Mouse (Mus musculus) intestine, postnatal 0 days (tissue): ENCODE data around the gene Cyb561d1. TPM values are rescaled to one million over a fixed set of nuclear protein-coding genes. Genes with fewer than 3 reads are reported as not detected.
"Not testable (repeated sequence)": the region's sequence is repeated elsewhere in the genome, so short reads cannot be mapped to it uniquely, and the experiment has no call there.

ENCODE experiments used
- ATAC-seq: fragments of 200-750 bp; cut with Nextera tagmentation; 2 replicates; pipeline ENCODE4 v1.8.0; 2017; ENCODE audit warnings: mild to moderate bottlenecking, moderate TSS enrichment, moderate library complexity
- H3K27ac ChIP-seq: fragments of 300-500 bp; sonication (generic); 2 replicates; pipeline ENCODE4 v1.5.1; 2014; ENCODE audit warnings: mild to moderate bottlenecking, low read depth, low read length, moderate library complexity
- H3K27me3 ChIP-seq: fragments of 300-500 bp; sonication (generic); replicated peaks from 2 replicates; pipeline ENCODE4 v1.6.1; 2014; ENCODE audit warnings: low read length, mixed read lengths; ENCODE audit not compliant: control insufficient read depth, insufficient read depth
- H3K36me3 ChIP-seq: fragments of 300-500 bp; sonication (generic); 2 replicates; pipeline ENCODE4 v1.6.1; 2014; ENCODE audit warnings: mild to moderate bottlenecking, moderate library complexity; ENCODE audit not compliant: control insufficient read depth, insufficient read depth
- H3K4me1 ChIP-seq: fragments of 300-500 bp; sonication (generic); replicated peaks from 2 replicates; pipeline ENCODE4 v1.6.1; 2014; ENCODE audit warnings: antibody characterized with exemption, low read length, mixed read lengths; ENCODE audit not compliant: control insufficient read depth, insufficient read depth
- H3K4me2 ChIP-seq: fragments of 300-500 bp; sonication (generic); replicated peaks from 2 replicates; pipeline ENCODE4 v1.6.1; 2014; ENCODE audit warnings: low read depth, mild to moderate bottlenecking, moderate library complexity
- H3K4me3 ChIP-seq: fragments of 300-500 bp; sonication (generic); 2 replicates; pipeline ENCODE4 v1.5.1; 2014; ENCODE audit warnings: low read depth, low read length
- H3K9ac ChIP-seq: fragments of 300-500 bp; sonication (generic); 2 replicates; pipeline ENCODE4 v1.6.1; 2014; ENCODE audit warnings: mild to moderate bottlenecking, low read depth, low read length
- H3K9me3 ChIP-seq: fragments of 300-500 bp; sonication (generic); 2 replicates; pipeline ENCODE4 v1.6.1; 2016; ENCODE audit warnings: mixed run types; ENCODE audit not compliant: control insufficient read depth
- CTCF ChIP-seq: sonication (generic); IDR thresholded peaks from 2 replicates; pipeline ENCODE4 v1.5.1; 2016; ENCODE audit warnings: low read depth, mild to moderate bottlenecking, control low read depth, antibody characterized with exemption, moderate library complexity
- WGBS: fragments of 180-500 bp; shearing (Covaris S2); extraction: QIAGEN DNeasy Blood & Tissue Kit; methylation state at CpG from one replicate; pipeline ENCODE4 v1.1.7; 2014; 5-methylcytosine and 5-hydroxymethylcytosine counted together
- polyA plus RNA-seq: library from polyadenylated mRNA; unstranded; fragments of >200 nt; fragmentation: Nextera tagmentation; extraction: Ambion mirVana; gene quantifications from 2 replicates; pipeline ENCODE4 v1.2.1, GENCODE M21; 2015

Cyb561d1 gene
- polyA plus RNA-seq, result 6.3 and 6.7 TPM in 2 replicates

- peak within 1 kb of the TSS; percentile 71 for H3K4me3 ChIP-seq
- H3K9me3 ChIP-seq, result no peaks in the 10 kb centered on the region
- H3K27ac ChIP-seq, result peak within 1 kb of the TSS; percentile 94
- no peaks in the 10 kb centered on the region for H3K4me1 ChIP-seq
- WGBS, result 2% methylated on average over 44 of the region's 44 CpGs
- H3K9ac ChIP-seq, result peak within 1 kb of the TSS; percentile 70
- peak; percentile 93 for ATAC-seq
- H3K36me3 ChIP-seq, result peaks cover 24% of the 10 kb centered on the region; the same call in 1 of the 2 replicates
- no peaks in the 10 kb centered on the region for H3K27me3 ChIP-seq
- TF ChIP-seq CTCF, result peak; percentile 87
- peak within 1 kb of the TSS; percentile 69 for H3K4me2 ChIP-seq
Measured at GRCm38 (mm10) chr3:108200329-108201323, at the start of gene Cyb561d1. Gene Cyb561d1 (minus strand): TSS chr3:108201212.

GRCm38 (mm10) chr3:108246857-108247256 lies 45.8 kb upstream of the Cyb561d1 start:
- Histone ChIP-seq H3K36me3 (no peaks in the 10 kb centered on the region), H3K4me2 (no peak overlapping the region), H3K27ac (no peak overlapping the region), H3K4me1 (no peaks in the 10 kb centered on the region), H3K27me3 (no peaks in the 10 kb centered on the region), H3K4me3 (no peak overlapping the region), H3K9ac (no peak overlapping the region), H3K9me3 (no peaks in the 10 kb centered on the region)
- no peak for ATAC-seq
- 77% methylated on average over 2 of the region's 2 CpGs for WGBS
- no peak for TF ChIP-seq CTCF

- Histone ChIP-seq H3K9me3 (no peaks in the 10 kb centered on the region), H3K36me3 (no peaks in the 10 kb centered on the region), H3K4me1 (no peaks in the 10 kb centered on the region), H3K27me3 (no peaks in the 10 kb centered on the region), H3K4me2 (no peak overlapping the region), H3K27ac (no peak overlapping the region), H3K4me3 (no peak overlapping the region), H3K9ac (no peak overlapping the region)
- ATAC-seq, result no peak
- no peak for TF ChIP-seq CTCF
- WGBS, result 90% methylated on average over 3 of the region's 3 CpGs
Measured at GRCm38 (mm10) chr3:108241243-108241839, 40.3 kb upstream of the Cyb561d1 start.

GRCm38 (mm10) chr3:108237474-108238102 lies 36.6 kb upstream of the Cyb561d1 start:
- not testable (repeated sequence) for H3K4me3 ChIP-seq, H3K27ac ChIP-seq, H3K36me3 ChIP-seq, H3K4me1 ChIP-seq, ATAC-seq, H3K4me2 ChIP-seq, H3K9me3 ChIP-seq, H3K27me3 ChIP-seq, H3K9ac ChIP-seq
- 86% methylated on average over 4 of the region's 4 CpGs for WGBS
- peak; percentile 44; the same call in 1 of the 2 replicates for TF ChIP-seq CTCF

GRCm38 (mm10) chr3:108231646-108232045 lies 30.6 kb upstream of the Cyb561d1 start:
- H3K9ac ChIP-seq, result no peak overlapping the region
- no peaks in the 10 kb centered on the region for H3K9me3 ChIP-seq
- no peaks in the 10 kb centered on the region; the same call in 1 of the 2 replicates for H3K4me1 ChIP-seq
- H3K4me2 ChIP-seq, result no peak overlapping the region
- no peak for ATAC-seq
- WGBS, result 64% methylated on average over 4 of the region's 4 CpGs
- no peak for TF ChIP-seq CTCF
- no peak overlapping the region for H3K27ac ChIP-seq
- H3K27me3 ChIP-seq, result no peaks in the 10 kb centered on the region; the same call in 1 of the 2 replicates
- no peak overlapping the region for H3K4me3 ChIP-seq
- H3K36me3 ChIP-seq, result no peaks in the 10 kb centered on the region

GRCm38 (mm10) chr3:108227521-108227920 lies 26.5 kb upstream of the Cyb561d1 start:
- H3K4me1 ChIP-seq, result no peaks in the 10 kb centered on the region; the same call in 1 of the 2 replicates
- no peaks in the 10 kb centered on the region for H3K36me3 ChIP-seq
- H3K27ac ChIP-seq, result no peak overlapping the region
- 78% methylated on average over 2 of the region's 2 CpGs for WGBS
- H3K4me2 ChIP-seq, result no peak overlapping the region
- no peak for TF ChIP-seq CTCF
- no peak overlapping the region for H3K4me3 ChIP-seq
- no peak overlapping the region for H3K9ac ChIP-seq
- no peak for ATAC-seq
- no peaks in the 10 kb centered on the region for H3K9me3 ChIP-seq
- H3K27me3 ChIP-seq, result peaks cover 17% of the 10 kb centered on the region
